26 mouse cellular contexts compared by ENCODE assay signal in the genomic region with DNA sequence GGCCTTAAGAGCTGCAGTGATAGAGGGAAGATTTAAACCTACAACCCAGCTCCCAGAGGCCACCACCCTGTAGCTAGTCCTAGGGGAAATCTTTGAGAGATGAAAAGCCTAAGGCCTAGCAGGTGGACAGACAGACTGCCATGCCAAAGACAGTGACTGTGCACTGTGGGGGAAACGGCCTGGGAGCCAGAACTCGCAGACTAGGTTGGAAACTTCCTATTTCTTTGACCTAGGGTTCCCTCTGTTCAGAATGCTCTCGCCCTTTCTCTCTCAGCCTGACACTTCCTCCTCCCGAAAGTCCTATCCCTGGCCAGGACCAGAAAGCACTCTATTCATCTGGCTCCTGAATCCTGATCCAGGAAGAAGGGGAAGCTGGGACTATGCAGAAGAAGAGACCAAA. TPM values are rescaled to one million over a fixed set of nuclear protein-coding genes. Genes with fewer than 3 reads are reported as not detected.
DNase-seq lines count a peak whose midpoint lies in the region; ATAC-seq and TF ChIP-seq lines count a peak whose summit lies in the region.
"Had no signal": no experiment of that assay in that cellular context is flagged by ENCODE, and none has a peak within 500 bp of the region (broad histone marks: within the 10 kb centered on the region; RNA-seq: fewer than 3 reads in every experiment).

No protein-coding gene starts in this region.

- intact Hi-C loops in heart, adult 2 months (cut with DNase I) = no loop called here
- intact Hi-C loops in heart, postnatal 25 days (cut with DNase I) = no loop called here

- no peak for TF ChIP-seq CTCF in heart, adult 2 months (IDR thresholded peaks at IDR 0.05)

- H3K4me2 ChIP-seq in midbrain, embryonic 11.5 days = no peak overlapping the region
- no peak overlapping the region for H3K4me2 ChIP-seq in midbrain, embryonic 16.5 days (ENCODE audit: low read length)
- H3K4me2 ChIP-seq: hindbrain, embryonic 12.5 days had no signal

- no peak for TF ChIP-seq EP300 in heart, adult 2 months (IDR thresholded peaks at IDR 0.05; ENCODE audit: insufficient read depth, low read depth, low read length)

- peak overlapping the region; percentile 58 for H3K27ac ChIP-seq in heart, adult 2 months
- no peak overlapping the region for H3K27ac ChIP-seq in midbrain, embryonic 11.5 days (ENCODE audit: low read depth, low read length)
- no peak overlapping the region for H3K27ac ChIP-seq in midbrain, embryonic 16.5 days (ENCODE audit: low read length)
- H3K27ac ChIP-seq in brown adipose tissue, adult 24 weeks (replicated peaks; ENCODE audit: low read depth, low read length) = peak overlapping the region; percentile 55
- H3K27ac ChIP-seq: embryonic facial prominence, embryonic 10.5 days; forebrain, embryonic 10.5 days; heart, embryonic 10.5 days; hindbrain, embryonic 12.5 days had no signal

- H3K79me2 ChIP-seq in heart, adult 2 months (replicated peaks; ENCODE audit: control insufficient read depth, insufficient read depth, low read length) = no peaks in the 10 kb centered on the region

- no peak for DNase-seq in heart, adult 2 months
- no peak for DNase-seq in heart, postnatal 25 days (ENCODE audit: low spot score)
- peak; percentile 44 for DNase-seq in midbrain, embryonic 11.5 days (ENCODE audit: low spot score, missing footprints)
- no peak for DNase-seq in lung, postnatal 14 days
- DNase-seq in natural killer cell, adult 2 months (ENCODE audit: low spot score in 2 of 2) = no peak
- DNase-seq: adrenal gland, adult 2 months; adrenal gland, postnatal 25 days; cerebellum, adult 11 months; cerebellum, adult 9-10 months; cerebellum, postnatal 36 days; gastrocnemius, postnatal 36 days; heart, postnatal 36 days had no signal

- no peak overlapping the region for H3K9ac ChIP-seq in heart, adult 2 months (ENCODE audit: low read depth, low read length)
- H3K9ac ChIP-seq in midbrain, embryonic 11.5 days (ENCODE audit: low read length) = no peak overlapping the region
- H3K9ac ChIP-seq in midbrain, embryonic 16.5 days (ENCODE audit: low read depth, low read length) = no peak overlapping the region
- H3K9ac ChIP-seq: hindbrain, embryonic 12.5 days had no signal

- ATAC-seq in midbrain, embryonic 11.5 days (ENCODE audit: low FRiP score) = no peak
- no peak for ATAC-seq in midbrain, embryonic 16.5 days
- peak; percentile 39 to 53; a peak in 3 of 4 replicates for ATAC-seq in hematopoietic stem cell, adult 5-6 weeks (replicated peaks in 1 of 2; ENCODE audit: insufficient read depth in 1 of 2, low FRiP score in 2 of 2, low TSS enrichment in 1 of 2, low read depth in 1 of 2, poor library complexity in 2 of 2, severe bottlenecking in 2 of 2)
- ATAC-seq: activated CD4-positive, CD25-positive, alpha-beta regulatory T cell, adult 4 months; forebrain, embryonic 14.5 days; hindbrain, embryonic 16.5 days; inflammation-experienced regulatory T-cells, adult 6 months; intestine, postnatal 0 days; Patski had no signal

- 0 out of 2 replicates have a peak, but pooled peaks cover 3% of the 10 kb centered on the region for H3K9me3 ChIP-seq in midbrain, embryonic 11.5 days (ENCODE audit: control insufficient read depth, low read length)
- no peaks in the 10 kb centered on the region; the same call in 1 of the 2 replicates for H3K9me3 ChIP-seq in midbrain, embryonic 16.5 days (replicated peaks; ENCODE audit: control insufficient read depth, low read length, poor library complexity, severe bottlenecking)

- 44% methylated on average over 4 of the region's 4 CpGs for WGBS in heart, adult 2 months
- WGBS in midbrain, embryonic 11.5 days = 77% methylated on average over 4 of the region's 4 CpGs
- 77% methylated on average over 4 of the region's 4 CpGs for WGBS in midbrain, embryonic 16.5 days

- peaks cover 2% of the 10 kb centered on the region; the same call in 1 of the 2 replicates for H3K4me1 ChIP-seq in heart, adult 2 months (ENCODE audit: control insufficient read depth, insufficient read depth, low read length)
- H3K4me1 ChIP-seq in midbrain, embryonic 11.5 days (ENCODE audit: control insufficient read depth, insufficient read depth, low read length) = no peaks in the 10 kb centered on the region
- no peaks in the 10 kb centered on the region for H3K4me1 ChIP-seq in midbrain, embryonic 16.5 days (ENCODE audit: control insufficient read depth, insufficient read depth, low read length)
- H3K4me1 ChIP-seq in brown adipose tissue, adult 24 weeks (ENCODE audit: control insufficient read depth, insufficient read depth, insufficient read length, low read length) = peaks cover 13% of the 10 kb centered on the region; the same call in 1 of the 2 replicates
- H3K4me1 ChIP-seq: embryonic facial prominence, embryonic 10.5 days; forebrain, embryonic 10.5 days; hindbrain, embryonic 12.5 days had no signal

- no peak overlapping the region for H3K4me3 ChIP-seq in heart, adult 2 months
- H3K4me3 ChIP-seq in midbrain, embryonic 11.5 days (ENCODE audit: low read depth, low read length) = no peak overlapping the region
- no peak overlapping the region for H3K4me3 ChIP-seq in midbrain, embryonic 16.5 days (ENCODE audit: low read depth, low read length)
- H3K4me3 ChIP-seq in brown adipose tissue, adult 24 weeks (ENCODE audit: insufficient read depth, low read depth, low read length) = no peak overlapping the region
- H3K4me3 ChIP-seq: embryonic facial prominence, embryonic 10.5 days; erythroblast, embryonic 14.5 days; forebrain, embryonic 10.5 days; heart, embryonic 10.5 days; hindbrain, embryonic 12.5 days had no signal

- H3K36me3 ChIP-seq in heart, adult 2 months (ENCODE audit: control insufficient read depth, insufficient read depth, low read length) = no peaks in the 10 kb centered on the region
- no peaks in the 10 kb centered on the region for H3K36me3 ChIP-seq in midbrain, embryonic 11.5 days (ENCODE audit: control insufficient read depth, insufficient read depth, low read length)
- no peaks in the 10 kb centered on the region for H3K36me3 ChIP-seq in midbrain, embryonic 16.5 days (ENCODE audit: control insufficient read depth, insufficient read depth, low read length)
- H3K36me3 ChIP-seq: embryonic facial prominence, embryonic 10.5 days; forebrain, embryonic 10.5 days; heart, embryonic 10.5 days; hindbrain, embryonic 12.5 days had no signal

- no peaks in the 10 kb centered on the region for H3K27me3 ChIP-seq in heart, adult 2 months (ENCODE audit: control insufficient read depth, insufficient read depth, low read length)
- H3K27me3 ChIP-seq in midbrain, embryonic 11.5 days (ENCODE audit: control insufficient read depth, insufficient read depth, low read length) = no peaks in the 10 kb centered on the region
- no peaks in the 10 kb centered on the region for H3K27me3 ChIP-seq in midbrain, embryonic 16.5 days (ENCODE audit: control insufficient read depth, insufficient read depth, low read depth, low read length)
- H3K27me3 ChIP-seq: hindbrain, embryonic 12.5 days; Patski had no signal

- no peak for TF ChIP-seq POLR2A in heart, adult 2 months (IDR thresholded peaks at IDR 0.05; ENCODE audit: insufficient read depth, low read depth, low read length)

RNA-seq across cellular contexts. Expression of a gene that starts 27.4 kb away (rescaled TPM):
- 10 to 100 TPM; 27.1 to 27.3 TPM for total RNA-seq in heart, adult 2 months (2021)
- polyA plus RNA-seq in heart, adult 2 months (2012; rRNA removed) = 32.6 and 45.1 TPM in 2 replicates
- 10 to 100 TPM; 24.5 to 33.8 TPM for total RNA-seq in heart, postnatal 25 days (2021)
- polyA plus RNA-seq in midbrain, embryonic 11.5 days (2014; fragmentation: Nextera tagmentation; extraction: Ambion mirVana) = 1.5 and 2.0 TPM in 2 replicates
- 4.3 and 6.8 TPM in 2 replicates for polyA plus RNA-seq in midbrain, embryonic 16.5 days (2015; fragmentation: Nextera tagmentation; extraction: Ambion mirVana)
- 9.8 and 13.0 TPM in 2 replicates for polyA plus RNA-seq in brown adipose tissue, adult 24 weeks (2012; ENCODE audit: insufficient read depth, insufficient read length, missing spikeins)
- 0.84 and 2.2 TPM in 2 replicates for total RNA-seq in hematopoietic stem cell, adult 5-6 weeks (2017)

RNA-seq across cellular contexts. Expression of a gene that starts 49.0 kb away (rescaled TPM):
- 10 to 100 TPM; 69.6 to 95.0 TPM for total RNA-seq in heart, adult 2 months (2021)
- polyA plus RNA-seq in heart, adult 2 months (2012; rRNA removed) = 247 and 250 TPM in 2 replicates
- total RNA-seq in heart, postnatal 25 days (2021) = 10 to 100 TPM; 77.5 to 92.2 TPM
- polyA plus RNA-seq in midbrain, embryonic 11.5 days (2014; fragmentation: Nextera tagmentation; extraction: Ambion mirVana) = 6.2 and 7.4 TPM in 2 replicates
- polyA plus RNA-seq in midbrain, embryonic 16.5 days (2015; fragmentation: Nextera tagmentation; extraction: Ambion mirVana) = 66.2 and 83.9 TPM in 2 replicates
- 47.9 and 62.7 TPM in 2 replicates for polyA plus RNA-seq in brown adipose tissue, adult 24 weeks (2012; ENCODE audit: insufficient read depth, insufficient read length, missing spikeins)
- 0.89 and 5.7 TPM in 2 replicates for total RNA-seq in hematopoietic stem cell, adult 5-6 weeks (2017)

RNA-seq across cellular contexts. Expression of a gene that starts 49.5 kb away (rescaled TPM):
- total RNA-seq in heart, adult 2 months (2021) = 100 to 1,000 TPM; 137 to 150 TPM
- polyA plus RNA-seq in heart, adult 2 months (2012; rRNA removed) = 201 and 230 TPM in 2 replicates
- 100 to 1,000 TPM; 154 to 183 TPM for total RNA-seq in heart, postnatal 25 days (2021)
- polyA plus RNA-seq in midbrain, embryonic 11.5 days (2014; fragmentation: Nextera tagmentation; extraction: Ambion mirVana) = 1,032 and 1,053 TPM in 2 replicates
- polyA plus RNA-seq in midbrain, embryonic 16.5 days (2015; fragmentation: Nextera tagmentation; extraction: Ambion mirVana) = 524 and 548 TPM in 2 replicates
- 424 and 522 TPM in 2 replicates for polyA plus RNA-seq in brown adipose tissue, adult 24 weeks (2012; ENCODE audit: insufficient read depth, insufficient read length, missing spikeins)
- total RNA-seq in hematopoietic stem cell, adult 5-6 weeks (2017) = 3,283 and 3,286 TPM in 2 replicates

Comparison
In these comparisons a context has a peak if more than half of its experiments do, and no peak if none do; other contexts are left out.
1. H3K27ac ChIP-seq: peak in heart, adult 2 months (single experiment) and brown adipose tissue, adult 24 weeks (single experiment); none in midbrain, embryonic 11.5 days (single experiment) and midbrain, embryonic 16.5 days (single experiment).
2. ATAC-seq: peak in hematopoietic stem cell, adult 5-6 weeks (2 of 2); none in midbrain, embryonic 11.5 days (single experiment) and midbrain, embryonic 16.5 days (single experiment).